9 mouse cellular contexts compared by ENCODE assay signal in genomic region chr8:58146961-58147360, GRCm38 (mm10).
A peak's percentile ranks its signal among the peaks of the same experiment; 100 is the strongest.
DNase-seq lines count a peak whose midpoint lies in the region; ATAC-seq lines count a peak whose summit lies in the region.
"Had no signal": no experiment of that assay in that cellular context is flagged by ENCODE, and none has a peak within 500 bp of the region (broad histone marks: within the 10 kb centered on the region; RNA-seq: fewer than 3 reads in every experiment).

No protein-coding gene starts in this region.

- no peaks in the 10 kb centered on the region for H3K9me3 ChIP-seq in kidney, embryonic 15.5 days (replicated peaks)
- H3K9me3 ChIP-seq: lung, embryonic 15.5 days had no signal

- intact Hi-C loops in gastrocnemius, postnatal 14 days (cut with DNase I; ENCODE audit: low total_unique reads), result no loop called here

- no peak overlapping the region for H3K9ac ChIP-seq in kidney, embryonic 15.5 days
- H3K9ac ChIP-seq: lung, embryonic 15.5 days had no signal

- H3K4me2 ChIP-seq in kidney, embryonic 15.5 days, result no peak overlapping the region
- H3K4me2 ChIP-seq: lung, embryonic 15.5 days had no signal

- H3K4me3 ChIP-seq in kidney, embryonic 15.5 days (replicated peaks), result no peak overlapping the region
- H3K4me3 ChIP-seq: lung, embryonic 15.5 days had no signal

- no peak for ATAC-seq in kidney, embryonic 15.5 days (replicated peaks; ENCODE audit: low FRiP score)

- no peaks in the 10 kb centered on the region for H3K4me1 ChIP-seq in kidney, embryonic 15.5 days
- H3K4me1 ChIP-seq: lung, embryonic 15.5 days had no signal

- H3K27me3 ChIP-seq in kidney, embryonic 15.5 days, result no peaks in the 10 kb centered on the region
- H3K27me3 ChIP-seq: lung, embryonic 15.5 days had no signal

- no peaks in the 10 kb centered on the region for H3K36me3 ChIP-seq in kidney, embryonic 15.5 days
- H3K36me3 ChIP-seq: lung, embryonic 15.5 days had no signal

- H3K27ac ChIP-seq in kidney, embryonic 15.5 days, result no peak overlapping the region
- H3K27ac ChIP-seq: lung, embryonic 15.5 days had no signal

- peak; percentile 4 to 41 for DNase-seq in kidney, adult 8-10 months
- peak; percentile 35 for DNase-seq in NIH3T3 (ENCODE audit: low read depth)
- DNase-seq in cerebellum, adult 9-11 months, result peak; percentile 36
- DNase-seq in gastrocnemius, postnatal 14 days, result peak; percentile 4
- DNase-seq in left cerebral cortex, adult 11 months (ENCODE audit: low spot score), result peak; percentile 12
- DNase-seq in right cerebral cortex, adult 2 months (ENCODE audit: low spot score in 2 of 2), result peak; percentile 66 to 78
- DNase-seq in natural killer cell, adult 2 months (ENCODE audit: low spot score in 2 of 2), result no peak

- 14% methylated on average over 1 of the region's 1 CpGs for WGBS in kidney, embryonic 15.5 days

Comparison
In these comparisons a context has a peak if more than half of its experiments do, and no peak if none do; other contexts are left out.
1. DNase-seq: peak in kidney, adult 8-10 months (2 of 2), NIH3T3 (single experiment), cerebellum, adult 9-11 months (single experiment), gastrocnemius, postnatal 14 days (single experiment), left cerebral cortex, adult 11 months (single experiment) and right cerebral cortex, adult 2 months (2 of 2); none in natural killer cell, adult 2 months (0 of 2).